Mouse (Mus musculus) kidney, adult 2 months (tissue): ENCODE measurements around the gene Dnttip1.

Source experiments
- CTCF ChIP-seq: fragments of 200-500 bp; conservative IDR thresholded peaks from 2 replicates; pipeline ENCODE4 v1.5.1; 2011; ENCODE audit warnings: low read depth, mild to moderate bottlenecking, control low read depth, low read length, moderate library complexity, mixed read lengths; ENCODE audit not compliant: insufficient read depth, insufficient read length
- POLR2A ChIP-seq: fragments of 200-500 bp; IDR thresholded peaks from one replicate; pipeline ENCODE4 v1.6.1; 2011; ENCODE audit warnings: low read depth, low read length, control low read depth

DNA sequence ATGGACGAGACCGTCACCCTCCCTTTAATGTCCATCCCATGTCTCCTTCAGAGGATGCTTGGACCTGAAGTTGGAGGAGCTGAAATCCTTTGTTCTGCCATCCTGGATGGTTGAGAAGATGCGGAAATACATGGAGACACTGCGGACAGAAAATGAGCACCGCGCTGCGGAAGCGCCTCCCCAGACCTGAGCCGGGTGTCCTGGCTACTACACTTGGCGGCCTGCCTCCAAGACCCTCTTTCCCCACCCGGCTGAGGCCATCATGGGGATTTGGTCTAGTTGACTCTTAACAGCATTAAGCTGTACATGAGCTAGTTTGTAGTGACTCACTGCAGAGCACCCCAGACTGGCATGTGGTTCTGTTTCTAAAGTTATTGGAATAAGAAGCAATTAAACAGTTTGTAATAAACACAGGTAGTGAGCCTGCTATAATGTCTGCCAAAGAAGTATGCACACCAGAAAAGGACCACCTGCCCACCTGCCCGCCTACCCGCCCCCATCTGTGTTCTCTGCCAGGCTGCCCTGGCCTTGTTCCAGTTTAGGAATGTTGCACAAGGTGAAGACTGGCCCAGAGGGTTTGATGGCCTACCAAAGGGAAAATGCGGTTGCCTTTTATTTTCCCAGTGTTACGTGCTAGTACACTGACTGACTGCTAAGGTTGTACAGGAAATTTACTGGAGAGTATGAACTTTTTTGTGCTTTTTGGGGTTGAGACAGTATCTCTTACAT is 22.2 kb downstream of the Dnttip1 start:
- TF ChIP-seq POLR2A (no peak), CTCF (no peak)
